Mouse (Mus musculus): ENCODE measurements around the gene Nbl1. TPM values are rescaled to one million over a fixed set of nuclear protein-coding genes. Genes with fewer than 3 reads are reported as not detected.

Gene Nbl1
- polyA plus RNA-seq (2015; fragmentation: Nextera tagmentation; extraction: Ambion mirVana) = 26.7 and 33.5 TPM in 2 replicates

DNA sequence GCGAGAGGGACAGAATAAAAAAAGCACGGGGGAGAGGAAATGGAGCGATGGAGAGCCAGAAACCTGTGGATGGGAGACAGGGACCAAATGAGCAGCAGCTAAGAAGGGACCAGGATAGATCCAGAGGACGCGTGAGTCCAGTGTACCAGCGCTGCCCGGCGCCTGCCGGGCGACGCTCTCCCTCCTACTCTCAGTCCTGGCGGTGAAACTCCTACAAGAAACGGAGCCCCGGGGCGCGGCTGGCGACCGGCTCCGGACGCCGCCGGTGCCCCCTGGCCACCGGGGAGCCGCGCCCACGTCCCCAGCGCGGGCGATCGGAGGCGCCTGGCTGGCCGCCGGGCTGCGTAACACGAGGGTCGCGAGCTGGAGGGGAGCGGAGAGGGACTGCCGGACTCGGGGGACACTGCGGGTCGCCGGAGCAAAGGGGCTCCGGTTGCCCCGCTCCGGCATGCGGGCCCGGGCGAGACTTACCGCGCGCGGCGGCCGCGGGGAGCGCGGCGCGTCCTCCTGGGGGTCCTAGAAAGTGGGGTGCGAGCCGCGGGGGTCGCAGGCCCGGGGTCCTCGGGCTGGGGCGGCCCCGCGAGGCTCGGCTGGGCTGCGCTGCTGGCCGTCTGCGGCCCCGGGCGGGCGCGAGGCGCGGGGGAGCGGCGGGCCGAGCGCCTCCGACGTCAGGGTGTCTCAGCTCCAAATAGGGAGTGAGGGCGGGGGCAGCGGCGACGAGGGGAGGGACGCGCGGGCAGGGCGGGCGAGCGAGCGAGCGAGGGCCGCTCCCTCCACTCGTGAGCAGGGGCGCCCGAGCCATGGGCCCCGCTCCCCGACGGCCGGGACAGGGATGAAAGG, at the start of gene Nbl1:
TSS of gene Nbl1 (minus strand) at position 638 of the 840 bp plus-strand sequence.

DNA sequence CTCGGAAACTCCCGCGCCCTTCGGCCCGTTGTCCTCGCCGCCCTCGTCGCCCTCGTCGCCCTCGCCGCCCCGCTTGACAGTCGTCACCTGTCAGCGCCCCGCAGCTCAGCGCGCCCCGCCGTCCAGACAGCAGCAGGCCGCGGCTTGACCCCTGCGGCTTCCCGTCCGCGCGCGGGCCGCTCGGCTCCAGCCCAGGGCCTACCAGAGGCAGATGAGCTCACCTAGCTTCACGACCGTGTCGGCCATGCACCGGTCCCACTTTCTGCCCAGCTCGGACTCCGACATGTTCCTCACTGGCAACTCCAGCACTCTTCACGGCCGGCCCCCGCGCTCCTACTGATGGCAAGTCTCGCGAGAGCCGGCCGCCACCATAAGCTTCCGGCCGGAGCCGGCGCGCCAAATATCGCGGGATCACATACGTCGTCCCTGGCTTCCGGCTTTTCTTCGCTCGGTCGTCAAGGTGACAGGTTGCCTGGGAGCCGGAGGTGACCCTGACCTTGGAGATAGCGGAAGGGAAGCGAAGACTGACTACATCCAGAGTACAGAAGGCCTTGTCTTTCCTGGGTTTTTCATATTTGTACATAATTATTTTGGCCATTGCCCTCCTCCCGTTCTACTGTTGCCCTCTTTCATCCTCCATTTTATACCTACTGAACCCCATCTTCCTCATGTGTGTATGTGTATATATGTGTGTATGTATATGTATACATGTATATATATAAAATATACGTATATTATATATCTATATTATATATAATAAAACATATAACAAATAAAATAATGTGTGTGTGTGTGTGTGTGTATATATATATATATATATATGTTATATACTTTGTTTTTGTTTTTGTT, 38.1 kb upstream of the Nbl1 start, which contains the start of gene Minos1:
TSS of gene Minos1 (minus strand) at position 413 of the 849 bp plus-strand sequence.

DNA sequence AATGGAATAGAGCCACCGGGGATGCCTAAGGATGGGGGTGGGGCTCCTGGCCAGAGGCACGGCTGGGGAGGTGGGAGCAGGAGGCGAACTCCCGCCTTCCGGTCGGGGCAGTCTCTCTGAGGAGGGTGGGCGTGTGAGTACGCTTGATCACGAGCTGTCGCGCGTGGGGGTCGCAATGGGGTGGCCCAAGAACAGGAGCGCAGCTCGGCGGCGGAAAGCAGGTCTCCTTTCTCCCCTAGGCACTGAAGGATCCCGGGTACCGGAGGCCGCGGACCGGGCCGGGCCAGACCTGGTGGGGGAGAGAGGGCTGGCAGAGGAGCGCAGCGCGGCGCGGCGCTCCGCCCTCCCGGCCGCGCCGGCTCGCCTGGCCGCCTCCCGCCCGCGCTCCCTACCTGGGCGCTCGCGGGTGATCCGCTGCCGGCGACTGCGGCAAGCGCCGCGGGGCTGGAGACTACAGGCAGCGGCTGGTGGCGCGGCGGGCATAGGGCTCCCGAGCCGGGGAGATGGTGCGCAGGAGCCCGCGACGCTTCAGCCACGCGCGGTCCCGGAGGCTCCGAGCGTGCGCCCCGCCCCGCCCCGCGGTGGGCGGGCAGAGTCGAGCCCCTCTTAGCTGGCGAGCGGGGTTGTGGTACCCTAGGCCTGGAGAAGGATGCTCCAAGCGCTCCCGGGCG, 17.6 kb downstream of the Nbl1 start, which contains the start of gene Htr6:
TSS of gene Htr6 (minus strand) at position 530 of the 671 bp plus-strand sequence.

Other genes starting within 250 kb of the Nbl1 start
- gene Pla2g5, start 229.5 kb downstream of the Nbl1 start, polyA plus RNA-seq (2015; fragmentation: Nextera tagmentation; extraction: Ambion mirVana) = 0.25 TPM in 1 of 2 replicates, not detected in the other
- not detected in 2 replicates for gene Gm13030, start 219.0 kb downstream of the Nbl1 start, polyA plus RNA-seq (2015; fragmentation: Nextera tagmentation; extraction: Ambion mirVana)
- gene Pla2g2e, start 215.1 kb downstream of the Nbl1 start, polyA plus RNA-seq (2015; fragmentation: Nextera tagmentation; extraction: Ambion mirVana) = not detected in 2 replicates
- 1.6 and 1.8 TPM in 2 replicates for gene Otud3, start 179.0 kb downstream of the Nbl1 start, polyA plus RNA-seq (2015; fragmentation: Nextera tagmentation; extraction: Ambion mirVana)
- not detected in 2 replicates for gene Rnf186, start 125.9 kb downstream of the Nbl1 start, polyA plus RNA-seq (2015; fragmentation: Nextera tagmentation; extraction: Ambion mirVana)
- 3.2 and 3.9 TPM in 2 replicates for gene Tmco4, start 120.1 kb downstream of the Nbl1 start, polyA plus RNA-seq (2015; fragmentation: Nextera tagmentation; extraction: Ambion mirVana)
- not detected in 2 replicates for gene Htr6, start 17.4 kb downstream of the Nbl1 start, polyA plus RNA-seq (2015; fragmentation: Nextera tagmentation; extraction: Ambion mirVana)
- 465 and 495 TPM in 2 replicates for gene Minos1, start 38.1 kb upstream of the Nbl1 start, polyA plus RNA-seq (2015; fragmentation: Nextera tagmentation; extraction: Ambion mirVana)
- 193 and 226 TPM in 2 replicates for gene Capzb, start 99.9 kb upstream of the Nbl1 start, polyA plus RNA-seq (2015; fragmentation: Nextera tagmentation; extraction: Ambion mirVana)
- 9.5 and 9.8 TPM in 2 replicates for gene Pqlc2, start 217.7 kb upstream of the Nbl1 start, polyA plus RNA-seq (2015; fragmentation: Nextera tagmentation; extraction: Ambion mirVana)
- 34.2 and 38.0 TPM in 2 replicates for gene Akr7a5, start 217.8 kb upstream of the Nbl1 start, polyA plus RNA-seq (2015; fragmentation: Nextera tagmentation; extraction: Ambion mirVana)